Mouse (Mus musculus) stomach, postnatal 0 days (tissue): ENCODE measurements around the gene Rpl10-ps3. TPM values are rescaled to one million over a fixed set of nuclear protein-coding genes. Genes with fewer than 3 reads are reported as not detected.

Experiments used
- ATAC-seq: fragments of 200-750 bp; cut with Nextera tagmentation; 2 replicates; pipeline ENCODE4 v1.8.0; 2017; ENCODE audit not compliant: low FRiP score, low TSS enrichment
- DNase-seq: peaks from one replicate; pipeline ENCODE4 v3.0.0-alpha.2; 2016; ENCODE audit warnings: low spot score
- H3K27ac ChIP-seq: fragments of 300-500 bp; sonication (generic); replicated peaks from 2 replicates; pipeline ENCODE4 v1.5.1; 2014; ENCODE audit warnings: mild to moderate bottlenecking, control low read depth
- H3K27me3 ChIP-seq: fragments of 300-500 bp; sonication (generic); 2 replicates; pipeline ENCODE4 v1.6.1; 2014; ENCODE audit warnings: low read length; ENCODE audit not compliant: control insufficient read depth, insufficient read depth
- H3K36me3 ChIP-seq: fragments of 300-500 bp; sonication (generic); 2 replicates; pipeline ENCODE4 v1.6.1; 2014; ENCODE audit warnings: low read length, mixed read lengths; ENCODE audit not compliant: control insufficient read depth, insufficient read depth
- H3K4me1 ChIP-seq: fragments of 300-500 bp; sonication (generic); replicated peaks from 2 replicates; pipeline ENCODE4 v1.6.1; 2014; ENCODE audit warnings: antibody characterized with exemption; ENCODE audit not compliant: control insufficient read depth, insufficient read depth
- H3K4me2 ChIP-seq: fragments of 300-500 bp; sonication (generic); replicated peaks from 2 replicates; pipeline ENCODE4 v1.6.1; 2014; ENCODE audit warnings: low read depth, mild to moderate bottlenecking, control low read depth, moderate library complexity
- H3K4me3 ChIP-seq: fragments of 300-500 bp; sonication (generic); 2 replicates; pipeline ENCODE4 v1.5.1; 2014; ENCODE audit warnings: low read depth, low read length, control low read depth
- H3K9ac ChIP-seq: fragments of 300-500 bp; sonication (generic); 2 replicates; pipeline ENCODE4 v1.6.1; 2014; ENCODE audit warnings: mild to moderate bottlenecking, low read length, control low read depth, mixed read lengths
- H3K9me3 ChIP-seq: fragments of 300-500 bp; sonication (generic); 2 replicates; pipeline ENCODE4 v1.6.1; 2016; ENCODE audit warnings: low read length; ENCODE audit not compliant: control insufficient read depth
- CTCF ChIP-seq: IDR thresholded peaks from 2 replicates; pipeline ENCODE4 v1.5.1; 2016; ENCODE audit warnings: antibody characterized with exemption, low read depth, mild to moderate bottlenecking, moderate library complexity
- EP300 ChIP-seq: optimal IDR thresholded peaks from 2 replicates; pipeline ENCODE3; 2016; ENCODE audit warnings: antibody characterized with exemption
- WGBS: fragments of 180-500 bp; shearing (Covaris S2); extraction: QIAGEN DNeasy Blood & Tissue Kit; methylation state at CpG from one replicate; pipeline ENCODE4 v1.1.7; 2014; 5-methylcytosine and 5-hydroxymethylcytosine counted together
- polyA plus RNA-seq: library from polyadenylated mRNA; unstranded; fragments of >200 nt; fragmentation: Nextera tagmentation; extraction: Ambion mirVana; gene quantifications from 2 replicates; pipeline ENCODE4 v1.2.1, GENCODE M21; 2015

Gene Rpl10-ps3
- polyA plus RNA-seq, 1 experiment from 2014 or later: 215 TPM

GRCm38 (mm10) chr9:50320729-50321128, 24.0 kb downstream of the Rpl10-ps3 start:
- no peak for ATAC-seq
- H3K4me3 ChIP-seq: no peak overlapping the region
- WGBS: 58% methylated on average over 1 of the region's 1 CpGs

GRCm38 (mm10) chr9:50319506-50319905, 25.3 kb downstream of the Rpl10-ps3 start:
- DNase-seq: no peak
- WGBS: 92% methylated on average over 5 of the region's 5 CpGs
- H3K9ac ChIP-seq: no peak overlapping the region

More at GRCm38 (mm10) chr9:50320729-50321128, 24.0 kb downstream of the Rpl10-ps3 start:
- no peak for DNase-seq
- Histone ChIP-seq H3K36me3 (no peaks in the 10 kb centered on the region), H3K4me1 (no peaks in the 10 kb centered on the region), H3K27ac (no peak overlapping the region), H3K4me2 (no peak overlapping the region), H3K27me3 (no peaks in the 10 kb centered on the region), H3K9ac (no peak overlapping the region), H3K9me3 (no peaks in the 10 kb centered on the region)
- TF ChIP-seq CTCF (peak; percentile 50), EP300 (no peak)

GRCm38 (mm10) chr9:50317299-50317698, 27.5 kb downstream of the Rpl10-ps3 start:
- Histone ChIP-seq H3K9me3 (no peaks in the 10 kb centered on the region), H3K27ac (no peak overlapping the region), H3K27me3 (no peaks in the 10 kb centered on the region), H3K4me2 (no peak overlapping the region), H3K36me3 (no peaks in the 10 kb centered on the region), H3K9ac (no peak overlapping the region), H3K4me1 (no peaks in the 10 kb centered on the region), H3K4me3 (no peak overlapping the region)
- TF ChIP-seq CTCF (no peak), EP300 (no peak)
- 52% methylated on average over 6 of the region's 6 CpGs for WGBS
- DNase-seq (no peak), ATAC-seq (no peak)

More at GRCm38 (mm10) chr9:50319506-50319905, 25.3 kb downstream of the Rpl10-ps3 start:
- no peak for TF ChIP-seq EP300
- no peak for TF ChIP-seq CTCF
- Histone ChIP-seq H3K27ac (no peak overlapping the region), H3K27me3 (no peaks in the 10 kb centered on the region), H3K4me1 (no peaks in the 10 kb centered on the region), H3K9me3 (no peaks in the 10 kb centered on the region), H3K36me3 (no peaks in the 10 kb centered on the region), H3K4me3 (no peak overlapping the region), H3K4me2 (no peak overlapping the region)
- no peak for ATAC-seq

- H3K27ac ChIP-seq: no peak overlapping the region
- DNase-seq (no peak), ATAC-seq (no peak)
- H3K27me3 ChIP-seq: no peaks in the 10 kb centered on the region
- H3K4me2 ChIP-seq: no peak overlapping the region
- no peak for TF ChIP-seq EP300
- no peak for TF ChIP-seq CTCF
- 61% methylated on average over 3 of the region's 3 CpGs for WGBS
- H3K9ac ChIP-seq: no peak overlapping the region
- no peak overlapping the region for H3K4me3 ChIP-seq
- H3K4me1 ChIP-seq: no peaks in the 10 kb centered on the region
- no peaks in the 10 kb centered on the region for H3K36me3 ChIP-seq
- H3K9me3 ChIP-seq: no peaks in the 10 kb centered on the region
Measured at GRCm38 (mm10) chr9:50315650-50316049, 29.1 kb downstream of the Rpl10-ps3 start.

- H3K27me3 ChIP-seq: no peaks in the 10 kb centered on the region
- no peak for TF ChIP-seq CTCF
- 68% methylated on average over 6 of the region's 6 CpGs for WGBS
- H3K9me3 ChIP-seq: no peaks in the 10 kb centered on the region
- no peak overlapping the region for H3K4me3 ChIP-seq
- no peak overlapping the region for H3K4me2 ChIP-seq
- H3K36me3 ChIP-seq: no peaks in the 10 kb centered on the region
- no peak overlapping the region for H3K9ac ChIP-seq
- no peak overlapping the region for H3K27ac ChIP-seq
- DNase-seq (no peak), ATAC-seq (no peak)
- no peaks in the 10 kb centered on the region for H3K4me1 ChIP-seq
Measured at GRCm38 (mm10) chr9:50311036-50311545, 33.7 kb downstream of the Rpl10-ps3 start.

GRCm38 (mm10) chr9:50305666-50306402, 38.9 kb downstream of the Rpl10-ps3 start:
- no peaks in the 10 kb centered on the region for H3K9me3 ChIP-seq
- no peak overlapping the region for H3K4me2 ChIP-seq
- 64% methylated on average over 10 of the region's 10 CpGs for WGBS
- DNase-seq (no peak), ATAC-seq (no peak)
- H3K36me3 ChIP-seq: no peaks in the 10 kb centered on the region
- H3K27ac ChIP-seq: no peak overlapping the region
- TF ChIP-seq EP300: no peak
- H3K4me1 ChIP-seq: peaks cover 3% of the 10 kb centered on the region; the same call in 1 of the 2 replicates
- H3K4me3 ChIP-seq: no peak overlapping the region
- H3K9ac ChIP-seq: no peak overlapping the region
- H3K27me3 ChIP-seq: no peaks in the 10 kb centered on the region
